Mouse (Mus musculus) erythroblast, embryonic 14.5 days (primary cell): ENCODE measurements around the gene Plpp7.

ENCODE experiments used
- GATA1 ChIP-seq: IDR thresholded peaks from 2 replicates; pipeline ENCODE4 v1.6.1; 2012; ENCODE audit warnings: low read length, inconsistent platforms, mixed read lengths
- TAL1 ChIP-seq: IDR thresholded peaks from 3 replicates; pipeline ENCODE4 v1.6.1; 2012; ENCODE audit warnings: low read length, inconsistent platforms, mixed read lengths

- TF ChIP-seq GATA1 = no peak
- no peak for TF ChIP-seq TAL1
These were observed 43.5 kb upstream of the Plpp7 start for GRCm38 (mm10) chr2:32051791-32052190.
